Mouse (Mus musculus) lung, embryonic 14.5 days (tissue): ENCODE data around the gene Pdlim4. TPM values are rescaled to one million over a fixed set of nuclear protein-coding genes. Genes with fewer than 3 reads are reported as not detected.
"Not testable (repeated sequence)": the region's sequence is repeated elsewhere in the genome, so short reads cannot be mapped to it uniquely, and the experiment has no call there.

ENCODE experiments used
- ATAC-seq: fragments of 200-750 bp; cut with Nextera tagmentation; 2 replicates; pipeline ENCODE4 v1.8.0; 2017; ENCODE audit warnings: mild to moderate bottlenecking, moderate TSS enrichment, moderate library complexity; ENCODE audit not compliant: insufficient read depth
- DNase-seq: peaks from one replicate; pipeline ENCODE4 v3.0.0-alpha.2; 2015
- H3K27ac ChIP-seq: fragments of 300-500 bp; sonication (generic); 2 replicates; pipeline ENCODE4 v1.5.1; 2014; ENCODE audit warnings: low read depth, mild to moderate bottlenecking, moderate library complexity
- H3K27me3 ChIP-seq: fragments of 300-500 bp; sonication (generic); 2 replicates; pipeline ENCODE4 v1.6.1; 2014; ENCODE audit warnings: low read length, control low read depth; ENCODE audit not compliant: insufficient read depth
- H3K36me3 ChIP-seq: fragments of 300-500 bp; sonication (generic); 2 replicates; pipeline ENCODE4 v1.6.1; 2014; ENCODE audit warnings: control low read depth; ENCODE audit not compliant: insufficient read depth
- H3K4me1 ChIP-seq: fragments of 300-500 bp; sonication (generic); 2 replicates; pipeline ENCODE4 v1.6.1; 2014; ENCODE audit warnings: antibody characterized with exemption, control low read depth; ENCODE audit not compliant: insufficient read depth
- H3K4me2 ChIP-seq: fragments of 300-500 bp; sonication (generic); 2 replicates; pipeline ENCODE4 v1.6.1; 2014; ENCODE audit warnings: mild to moderate bottlenecking
- H3K4me3 ChIP-seq: fragments of 300-500 bp; sonication (generic); 2 replicates; pipeline ENCODE4 v1.5.1; 2014; ENCODE audit warnings: low read depth, low read length
- H3K9ac ChIP-seq: fragments of 300-500 bp; sonication (generic); 2 replicates; pipeline ENCODE4 v1.6.1; 2014
- H3K9me3 ChIP-seq: fragments of 300-500 bp; sonication (generic); 2 replicates; pipeline ENCODE4 v1.6.1; 2016; ENCODE audit warnings: low read depth, low read length, control low read depth
- CTCF ChIP-seq: IDR thresholded peaks from 2 replicates; pipeline ENCODE4 v1.5.1; 2016; ENCODE audit warnings: antibody characterized with exemption, low read depth
- WGBS: fragments of 180-500 bp; shearing (Covaris S2); extraction: QIAGEN DNeasy Blood & Tissue Kit; methylation state at CpG from one replicate; pipeline ENCODE4 v1.1.7; 2014; 5-methylcytosine and 5-hydroxymethylcytosine counted together
- polyA plus RNA-seq: library from polyadenylated mRNA; unstranded; fragments of >200 nt; fragmentation: Nextera tagmentation; extraction: Ambion mirVana; gene quantifications from 2 replicates; pipeline ENCODE4 v1.2.1, GENCODE M21; 2014

Pdlim4 gene
- polyA plus RNA-seq, 1 experiment from 2014 or later: 12.1 TPM

DNA sequence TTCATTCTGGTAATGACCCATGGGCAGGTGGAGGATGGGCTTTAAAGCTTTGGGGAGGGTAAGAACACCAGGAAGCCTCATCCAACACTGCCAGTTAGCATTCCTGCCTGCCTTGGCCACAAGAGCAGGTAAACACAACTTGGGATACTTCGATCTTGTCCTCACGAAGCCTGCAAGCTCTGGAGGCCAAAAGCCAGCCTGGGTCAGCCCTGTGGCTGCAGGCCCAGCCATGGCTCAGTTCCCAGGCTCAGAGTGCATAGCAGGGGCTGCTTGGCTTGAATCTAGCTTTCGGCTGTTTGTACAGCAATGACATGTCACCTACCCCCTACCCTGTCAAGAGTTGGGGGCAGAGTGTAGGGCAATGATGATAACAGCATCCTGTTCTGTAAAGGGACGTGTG, 61.9 kb downstream of the Pdlim4 start:
- peak; percentile 4 for DNase-seq
- Histone ChIP-seq H3K9ac (no peak overlapping the region), H3K27me3 (no peaks in the 10 kb centered on the region), H3K27ac (no peak overlapping the region), H3K9me3 (no peaks in the 10 kb centered on the region), H3K4me1 (no peaks in the 10 kb centered on the region; the same call in 1 of the 2 replicates), H3K36me3 (no peaks in the 10 kb centered on the region), H3K4me3 (no peak overlapping the region), H3K4me2 (no peak overlapping the region)
- no peak for ATAC-seq
- TF ChIP-seq CTCF: no peak
- 49% methylated on average over 4 of the region's 4 CpGs for WGBS

DNA sequence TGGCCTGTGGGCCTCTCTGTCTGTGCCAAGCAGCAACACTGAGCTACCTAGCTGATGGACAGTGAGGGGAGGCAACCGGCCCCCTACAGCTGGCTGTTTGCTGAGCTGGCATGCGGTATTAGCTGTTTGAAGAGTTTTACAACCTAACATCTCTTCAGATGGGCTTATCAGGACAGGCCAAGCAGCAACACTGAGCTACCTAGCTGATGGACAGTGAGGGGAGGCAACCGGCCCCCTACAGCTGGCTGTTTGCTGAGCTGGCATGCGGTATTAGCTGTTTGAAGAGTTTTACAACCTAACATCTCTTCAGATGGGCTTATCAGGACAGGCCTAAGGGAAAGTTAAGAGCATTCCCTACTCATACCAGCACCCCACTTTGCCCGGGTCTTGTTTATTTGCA, 62.5 kb downstream of the Pdlim4 start:
- not testable (repeated sequence) for ATAC-seq, H3K9ac ChIP-seq, H3K4me3 ChIP-seq, H3K9me3 ChIP-seq, H3K36me3 ChIP-seq, DNase-seq, H3K27ac ChIP-seq, H3K27me3 ChIP-seq, H3K4me2 ChIP-seq, H3K4me1 ChIP-seq
- WGBS: 21% methylated on average over 5 of the region's 5 CpGs

Other genes starting within 250 kb of the Pdlim4 start
- gene Gm12216, start 209.8 kb downstream of the Pdlim4 start, polyA plus RNA-seq: 1.0 and 2.2 TPM in 2 replicates
- 7.6 and 8.9 TPM in 2 replicates for gene Slc22a5, start 177.4 kb downstream of the Pdlim4 start, polyA plus RNA-seq
- gene Slc22a21, start 88.7 kb downstream of the Pdlim4 start, polyA plus RNA-seq: 5.7 and 5.8 TPM in 2 replicates
- gene Slc22a4, start 40.9 kb downstream of the Pdlim4 start, polyA plus RNA-seq: 0.38 and 0.45 TPM in 2 replicates
- gene P4ha2, start 31.1 kb upstream of the Pdlim4 start, polyA plus RNA-seq: 26.0 and 28.4 TPM in 2 replicates
- gene Csf2, start 180.7 kb upstream of the Pdlim4 start, polyA plus RNA-seq: 0.24 and 0.32 TPM in 2 replicates
- not detected in 2 replicates for gene Il3, start 198.3 kb upstream of the Pdlim4 start, polyA plus RNA-seq
- 0.35 and 0.67 TPM in 2 replicates for gene Acsl6, start 234.8 kb upstream of the Pdlim4 start, polyA plus RNA-seq